Mouse (Mus musculus) ES-Bruce4 (cell line): ENCODE data around the gene Usp45.

ENCODE experiments used
- CTCF ChIP-seq: IDR thresholded peaks from one replicate; pipeline ENCODE4 v1.8.1; 2011; ENCODE audit warnings: low read depth, low read length
- EP300 ChIP-seq: IDR thresholded peaks from 2 replicates; pipeline ENCODE4 v1.6.1; 2011; ENCODE audit warnings: low read depth, low read length; ENCODE audit not compliant: insufficient read depth
- POLR2A ChIP-seq: IDR thresholded peaks from one replicate; pipeline ENCODE4 v1.8.1; 2011; ENCODE audit warnings: low read length; ENCODE audit not compliant: insufficient read depth

GRCm38 (mm10) chr4:21810608-21811007 lies 43.7 kb downstream of the Usp45 start:
- TF ChIP-seq CTCF (no peak), POLR2A (no peak), EP300 (no peak)
